Mouse (Mus musculus) adrenal gland (tissue): ENCODE results near the gene 1700067K01Rik.

Experiments used
- intact Hi-C: fragments of 180-260 bp; cut with DNase I; formaldehyde crosslinking; loops from one replicate; pipeline ENCODE4 v1.15.1; 2025

Gene 1700067K01Rik

GRCm38 (mm10) chr8:84010625-84011611, 9.6 kb downstream of the 1700067K01Rik start:
- intact Hi-C loops: no loop called here

GRCm38 (mm10) chr8:84011705-84012498, 10.6 kb downstream of the 1700067K01Rik start, which contains the start of gene 2210011C24Rik:
2210011C24Rik (minus strand) TSS chr8:84012171.
- intact Hi-C loops: no loop called here

- intact Hi-C loops: no loop called here
Measured at GRCm38 (mm10) chr8:84012499-84013165, 11.3 kb downstream of the 1700067K01Rik start.

GRCm38 (mm10) chr8:84015833-84016232, 14.5 kb downstream of the 1700067K01Rik start:
- intact Hi-C loops: no loop called here

- intact Hi-C loops: no loop called here
Measured at GRCm38 (mm10) chr8:84019738-84020137, 18.4 kb downstream of the 1700067K01Rik start.

GRCm38 (mm10) chr8:84021096-84021495, 19.8 kb downstream of the 1700067K01Rik start, which contains the start of gene Palm3:
Palm3 (plus strand) TSS chr8:84021471.
- intact Hi-C loops: no loop called here

GRCm38 (mm10) chr8:84021569-84021968, 20.3 kb downstream of the 1700067K01Rik start:
- intact Hi-C loops: no loop called here

GRCm38 (mm10) chr8:84023085-84023484, 21.8 kb downstream of the 1700067K01Rik start:
- intact Hi-C loops: no loop called here

- intact Hi-C loops: no loop called here
Measured at GRCm38 (mm10) chr8:84023631-84024030, 22.3 kb downstream of the 1700067K01Rik start.

- intact Hi-C loops: no loop called here
Measured at GRCm38 (mm10) chr8:84024171-84024570, 22.9 kb downstream of the 1700067K01Rik start.

- intact Hi-C loops: no loop called here
Measured at GRCm38 (mm10) chr8:84025863-84026262, 24.6 kb downstream of the 1700067K01Rik start.

GRCm38 (mm10) chr8:84027449-84027848, 26.1 kb downstream of the 1700067K01Rik start:
- intact Hi-C loops: no loop called here

GRCm38 (mm10) chr8:84029272-84029671, 28.0 kb downstream of the 1700067K01Rik start:
- intact Hi-C loops: no loop called here

- intact Hi-C loops: no loop called here
Measured at GRCm38 (mm10) chr8:84032777-84033176, 31.5 kb downstream of the 1700067K01Rik start.

- intact Hi-C loops: loop anchor here (5.0 kb wide), 2 partner anchors 144 to 319 kb away; no protein-coding TSS in a partner anchor
Measured at GRCm38 (mm10) chr8:84038015-84038414, 36.7 kb downstream of the 1700067K01Rik start.

GRCm38 (mm10) chr8:84039050-84039449, 37.7 kb downstream of the 1700067K01Rik start:
- intact Hi-C loops: loop anchor here (5.0 kb wide), 2 partner anchors 143 to 318 kb away; no protein-coding TSS in a partner anchor

- intact Hi-C loops: loop anchor here (5.0 kb wide), 1 partner anchor 60 kb away; the partner anchor contains the start of gene Dcaf15
Measured at GRCm38 (mm10) chr8:84042066-84042947, 41.0 kb downstream of the 1700067K01Rik start, which contains the start of gene Il27ra. Il27ra (minus strand) TSS chr8:84042589.

GRCm38 (mm10) chr8:84042948-84043342, 41.6 kb downstream of the 1700067K01Rik start:
- intact Hi-C loops: loop anchor here (5.0 kb wide), 1 partner anchor 59 kb away; the partner anchor contains the start of gene Dcaf15

- intact Hi-C loops: loop anchor here (5.0 kb wide), 1 partner anchor 58 kb away; the partner anchor contains the start of gene Dcaf15
Measured at GRCm38 (mm10) chr8:84044103-84044502, 42.8 kb downstream of the 1700067K01Rik start.
